Mouse (Mus musculus) heart, adult 2 months (tissue): Measurements from ENCODE around the gene Dis3l2.

Source experiments
- CTCF ChIP-seq: fragments of 200-600 bp; IDR thresholded peaks from 2 replicates; pipeline ENCODE4 v1.8.1; 2022; ENCODE audit warnings: antibody characterized with exemption, mild to moderate bottlenecking, moderate library complexity
- EP300 ChIP-seq: fragments of 200-500 bp; IDR thresholded peaks from 2 replicates; pipeline ENCODE4 v1.6.1; 2011; ENCODE audit warnings: low read depth, low read length, control low read depth; ENCODE audit not compliant: insufficient read depth
- POLR2A ChIP-seq: fragments of 200-500 bp; IDR thresholded peaks from 2 replicates; pipeline ENCODE4 v1.6.1; 2011; ENCODE audit warnings: mild to moderate bottlenecking, low read depth, low read length, control low read depth; ENCODE audit not compliant: insufficient read depth

DNA sequence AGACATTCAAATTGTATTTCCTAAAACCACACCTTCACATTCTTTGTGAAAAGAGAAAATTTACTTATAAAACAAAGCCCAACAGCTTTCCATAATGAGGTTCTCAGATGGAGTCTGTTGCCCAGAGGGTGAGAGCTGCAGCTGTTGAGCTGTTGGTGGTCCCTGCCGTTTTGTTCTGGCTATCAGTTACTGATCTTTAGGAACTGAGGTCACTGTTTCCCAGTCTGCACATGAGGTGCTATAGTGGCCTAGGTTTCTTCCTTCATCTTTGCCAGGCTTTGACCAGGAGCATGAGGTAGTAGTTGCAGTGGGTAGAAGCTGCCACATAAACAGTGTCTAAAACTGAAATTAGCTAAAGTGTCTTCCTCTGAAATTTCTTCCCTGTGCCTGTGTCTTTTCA, 155.8 kb downstream of the Dis3l2 start:
- TF ChIP-seq POLR2A (no peak), CTCF (no peak), EP300 (no peak)
